In the genomic region with DNA sequence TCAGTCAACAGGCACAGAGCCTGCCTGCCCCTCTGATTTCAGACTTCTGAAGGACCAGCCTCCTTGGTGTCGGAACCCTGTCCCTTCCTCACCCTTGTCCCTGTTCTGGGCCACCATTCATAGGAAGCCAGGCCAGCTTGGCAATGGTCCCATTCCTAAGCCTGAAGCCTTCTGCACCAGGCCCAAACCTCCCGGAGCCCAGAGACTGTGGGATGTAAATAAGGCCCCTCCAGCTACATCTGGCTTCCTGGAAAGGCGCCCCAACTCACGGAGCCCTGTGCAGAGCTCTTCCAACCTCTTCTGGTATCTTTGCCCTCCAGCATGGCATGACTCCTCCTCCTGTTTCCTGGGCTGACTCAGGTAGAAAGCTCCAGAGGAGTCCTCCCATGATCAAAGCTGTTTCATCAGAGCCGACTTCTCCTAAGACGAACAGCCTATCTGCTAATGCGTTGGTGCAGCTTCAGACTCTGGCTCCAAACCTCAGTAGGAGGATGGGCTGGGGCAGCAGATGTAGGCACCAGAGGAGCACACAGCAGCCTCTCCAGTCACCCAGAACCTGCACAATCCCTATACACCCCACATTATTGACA, we compare ENCODE assay signal across 7 mouse cellular contexts.
A peak's percentile ranks its signal among the peaks of the same experiment; 100 is the strongest.
DNase-seq lines count a peak whose midpoint lies in the region; ATAC-seq and TF ChIP-seq lines count a peak whose summit lies in the region.

No protein-coding gene starts in this region.

- H3K27me3 ChIP-seq in lung, embryonic 16.5 days (ENCODE audit: control insufficient read depth, insufficient read depth, low read depth, low read length): 0 out of 2 replicates have a peak, but pooled peaks cover 2% of the 10 kb centered on the region
- H3K27me3 ChIP-seq in forebrain, embryonic 14.5 days (replicated peaks; ENCODE audit: control insufficient read depth, insufficient read depth, low read length): no peaks in the 10 kb centered on the region
- H3K27me3 ChIP-seq in midbrain, postnatal 0 days (ENCODE audit: insufficient read depth, low read length): no peaks in the 10 kb centered on the region

- H3K4me2 ChIP-seq in lung, embryonic 16.5 days (ENCODE audit: low read depth, low read length): no peak overlapping the region
- H3K4me2 ChIP-seq in forebrain, embryonic 14.5 days (ENCODE audit: low read length): no peak overlapping the region
- H3K4me2 ChIP-seq in midbrain, postnatal 0 days (ENCODE audit: low read depth, low read length, poor library complexity, severe bottlenecking): no peak overlapping the region

- peaks cover 16% of the 10 kb centered on the region for H3K4me1 ChIP-seq in lung, embryonic 16.5 days (replicated peaks; ENCODE audit: control insufficient read depth, insufficient read depth, low read length)
- peaks cover 4% of the 10 kb centered on the region; the same call in 1 of the 2 replicates for H3K4me1 ChIP-seq in forebrain, embryonic 14.5 days (ENCODE audit: control insufficient read depth, insufficient read depth, low read length)
- peaks cover 8% of the 10 kb centered on the region; the same call in 1 of the 2 replicates for H3K4me1 ChIP-seq in midbrain, postnatal 0 days (ENCODE audit: insufficient read depth, low read length)

- no peak overlapping the region for H3K4me3 ChIP-seq in lung, embryonic 16.5 days (ENCODE audit: low read length)
- H3K4me3 ChIP-seq in forebrain, embryonic 14.5 days (ENCODE audit: low read depth, low read length): no peak overlapping the region
- H3K4me3 ChIP-seq in midbrain, postnatal 0 days (ENCODE audit: low read depth, low read length): no peak overlapping the region
- no peak overlapping the region for H3K4me3 ChIP-seq in gastrocnemius, adult 2 months

- intact Hi-C loops in gastrocnemius, adult 2 months (cut with DNase I): loop anchor here (10.0 kb wide), 1 partner anchor 200 kb away; a partner anchor contains a TSS

- no peak for TF ChIP-seq CTCF in midbrain, postnatal 0 days (IDR thresholded peaks at IDR 0.05)
- no peak for TF ChIP-seq CTCF in gastrocnemius, adult 2 months (IDR thresholded peaks at IDR 0.05)

- H3K9me3 ChIP-seq in lung, embryonic 16.5 days (ENCODE audit: control insufficient read depth, low read length): no peaks in the 10 kb centered on the region
- no peaks in the 10 kb centered on the region for H3K9me3 ChIP-seq in forebrain, embryonic 14.5 days (replicated peaks; ENCODE audit: control insufficient read depth, low read length)
- no peaks in the 10 kb centered on the region for H3K9me3 ChIP-seq in midbrain, postnatal 0 days (ENCODE audit: low read length)

- WGBS in lung, embryonic 16.5 days: 42% methylated on average over 7 of the region's 7 CpGs
- 63% methylated on average over 7 of the region's 7 CpGs for WGBS in forebrain, embryonic 14.5 days
- WGBS in midbrain, postnatal 0 days: 43% methylated on average over 7 of the region's 7 CpGs

- H3K9ac ChIP-seq in lung, embryonic 16.5 days (ENCODE audit: low read length): no peak overlapping the region; the same call in 1 of the 2 replicates
- no peak overlapping the region for H3K9ac ChIP-seq in forebrain, embryonic 14.5 days (ENCODE audit: low read length)
- no peak overlapping the region for H3K9ac ChIP-seq in midbrain, postnatal 0 days (replicated peaks; ENCODE audit: low read length, poor library complexity, severe bottlenecking)

- H3K27ac ChIP-seq in lung, embryonic 16.5 days (ENCODE audit: low read length): no peak overlapping the region
- H3K27ac ChIP-seq in forebrain, embryonic 14.5 days (ENCODE audit: low read depth, low read length): no peak overlapping the region
- H3K27ac ChIP-seq in midbrain, postnatal 0 days (ENCODE audit: low read depth, low read length): peak overlapping the region; percentile 67
- no peak overlapping the region for H3K27ac ChIP-seq in gastrocnemius, adult 2 months

- peak; percentile 42 for ATAC-seq in lung, embryonic 16.5 days (ENCODE audit: low read depth)
- peak; percentile 21; the same call in 1 of the 2 replicates for ATAC-seq in forebrain, embryonic 14.5 days
- no peak for ATAC-seq in midbrain, postnatal 0 days (ENCODE audit: low FRiP score)

- no peaks in the 10 kb centered on the region for H3K36me3 ChIP-seq in lung, embryonic 16.5 days (ENCODE audit: control insufficient read depth, insufficient read depth, low read length)
- no peaks in the 10 kb centered on the region for H3K36me3 ChIP-seq in forebrain, embryonic 14.5 days (ENCODE audit: control insufficient read depth, insufficient read depth, low read length)
- H3K36me3 ChIP-seq in midbrain, postnatal 0 days (ENCODE audit: insufficient read depth, low read length): no peaks in the 10 kb centered on the region

- DNase-seq in lung, postnatal 25 days (ENCODE audit: low spot score): no peak
- peak; percentile 37 for DNase-seq in cerebellum, adult 11 months
- DNase-seq in forebrain, embryonic 14.5 days (ENCODE audit: low spot score): no peak
- peak; percentile 69 to 73 for DNase-seq in kidney, postnatal 25 days
- no peak for DNase-seq in midbrain, postnatal 0 days (ENCODE audit: low spot score)
- no peak for DNase-seq in gastrocnemius, adult 2 months

Comparison
In these comparisons a context has a peak if more than half of its experiments do, and no peak if none do; other contexts are left out.
1. DNase-seq: peak in cerebellum, adult 11 months (single experiment) and kidney, postnatal 25 days (2 of 2); none in lung, postnatal 25 days (single experiment), forebrain, embryonic 14.5 days (single experiment), midbrain, postnatal 0 days (single experiment) and gastrocnemius, adult 2 months (single experiment).